Mouse (Mus musculus): ENCODE data around the gene Pkig.

Pkig gene

GRCm38 (mm10) chr2:163662076-163662475 is 3.9 kb downstream of the Pkig start:
- no peak for TF ChIP-seq GATA4 (IDR thresholded peaks at IDR 0.05; ENCODE audit: insufficient replicate concordance, low read length)

- TF ChIP-seq GATA4 (IDR thresholded peaks at IDR 0.05; ENCODE audit: insufficient replicate concordance, low read length), result no peak
Observed at GRCm38 (mm10) chr2:163662698-163663221, 4.6 kb downstream of the Pkig start.

GRCm38 (mm10) chr2:163663930-163664329 is 5.7 kb downstream of the Pkig start:
- no peak for TF ChIP-seq GATA4 (IDR thresholded peaks at IDR 0.05; ENCODE audit: insufficient replicate concordance, low read length)

- TF ChIP-seq GATA4 (IDR thresholded peaks at IDR 0.05; ENCODE audit: insufficient replicate concordance, low read length), result no peak
Observed at GRCm38 (mm10) chr2:163667045-163667444, 8.9 kb downstream of the Pkig start.

GRCm38 (mm10) chr2:163670872-163671594 is 12.8 kb downstream of the Pkig start:
- TF ChIP-seq GATA4 (IDR thresholded peaks at IDR 0.05; ENCODE audit: insufficient replicate concordance, low read length), result no peak; the same call in 1 of the 2 replicates

GRCm38 (mm10) chr2:163674397-163674796 is 16.2 kb downstream of the Pkig start:
- no peak for TF ChIP-seq GATA4 (IDR thresholded peaks at IDR 0.05; ENCODE audit: insufficient replicate concordance, low read length)

- no peak for TF ChIP-seq GATA4 (IDR thresholded peaks at IDR 0.05; ENCODE audit: insufficient replicate concordance, low read length)
Observed at GRCm38 (mm10) chr2:163675144-163675619, 17.0 kb downstream of the Pkig start.

- TF ChIP-seq GATA4 (IDR thresholded peaks at IDR 0.05; ENCODE audit: insufficient replicate concordance, low read length), result no peak
Observed at GRCm38 (mm10) chr2:163675662-163676061, 17.5 kb downstream of the Pkig start.

GRCm38 (mm10) chr2:163676321-163676720 is 18.1 kb downstream of the Pkig start:
- TF ChIP-seq GATA4 (IDR thresholded peaks at IDR 0.05; ENCODE audit: insufficient replicate concordance, low read length), result no peak

GRCm38 (mm10) chr2:163676745-163677144 is 18.6 kb downstream of the Pkig start:
- no peak for TF ChIP-seq GATA4 (IDR thresholded peaks at IDR 0.05; ENCODE audit: insufficient replicate concordance, low read length)

GRCm38 (mm10) chr2:163682344-163682743 is 24.2 kb downstream of the Pkig start:
- TF ChIP-seq GATA4 (IDR thresholded peaks at IDR 0.05; ENCODE audit: insufficient replicate concordance, low read length), result no peak

- no peak for TF ChIP-seq GATA4 (IDR thresholded peaks at IDR 0.05; ENCODE audit: insufficient replicate concordance, low read length)
Observed at GRCm38 (mm10) chr2:163685287-163685686, 27.1 kb downstream of the Pkig start.

GRCm38 (mm10) chr2:163685761-163686200 is 27.6 kb downstream of the Pkig start:
- TF ChIP-seq GATA4 (IDR thresholded peaks at IDR 0.05; ENCODE audit: insufficient replicate concordance, low read length), result no peak

- TF ChIP-seq GATA4 (IDR thresholded peaks at IDR 0.05; ENCODE audit: insufficient replicate concordance, low read length), result no peak
Observed at GRCm38 (mm10) chr2:163686233-163686632, 28.0 kb downstream of the Pkig start.

- TF ChIP-seq GATA4 (IDR thresholded peaks at IDR 0.05; ENCODE audit: insufficient replicate concordance, low read length), result no peak
Observed at GRCm38 (mm10) chr2:163686886-163687285, 28.7 kb downstream of the Pkig start.

GRCm38 (mm10) chr2:163689771-163690170 is 31.6 kb downstream of the Pkig start:
- TF ChIP-seq GATA4 (IDR thresholded peaks at IDR 0.05; ENCODE audit: insufficient replicate concordance, low read length), result no peak
